In the genomic region with DNA sequence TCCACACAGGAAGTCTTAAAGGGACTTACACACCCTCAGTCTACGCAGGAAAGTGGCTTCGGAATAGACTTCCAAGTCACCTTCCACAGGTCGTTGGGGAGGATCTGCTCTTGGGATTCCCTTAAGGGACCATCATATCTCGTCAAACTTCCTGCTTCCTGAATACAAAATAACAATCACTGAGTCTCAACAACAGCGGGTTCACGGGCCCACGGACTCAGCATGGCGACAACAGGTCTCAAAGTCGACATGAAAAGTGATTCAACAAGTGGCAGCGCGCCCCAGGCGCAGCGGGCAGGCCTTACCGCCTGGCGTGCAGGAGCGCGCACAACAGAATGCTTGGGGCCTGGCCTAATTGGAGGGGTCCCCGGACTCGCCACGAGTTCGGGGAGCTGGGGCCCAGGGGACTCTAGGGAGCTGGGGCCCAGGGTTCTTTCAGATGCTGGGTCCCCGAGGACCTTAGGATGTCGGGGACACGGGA, we compare ENCODE assay signal across 8 mouse cellular contexts. TPM values are rescaled to one million over a fixed set of nuclear protein-coding genes. Genes with fewer than 3 reads are reported as not detected.
DNase-seq lines count a peak whose midpoint lies in the region; TF ChIP-seq lines count a peak whose summit lies in the region.

No protein-coding gene starts in this region.

- TF ChIP-seq POLR2A in spleen, adult 2 months (IDR thresholded peaks at IDR 0.05; ENCODE audit: low read depth, low read length): no peak

- peak overlapping the region; percentile 60 for H3K4me3 ChIP-seq in macrophage (ENCODE audit: inconsistent target)
- H3K4me3 ChIP-seq in spleen, adult 2 months (ENCODE audit: extremely low read depth, insufficient read depth, insufficient read length): peak overlapping the region; percentile 98

- intact Hi-C loops in heart, postnatal 25 days (cut with DNase I): no loop called here

- peak; percentile 61 to 67 for DNase-seq in cerebellum, postnatal 14 days
- no peak for DNase-seq in cerebellum, adult 18-20 months
- DNase-seq in adrenal gland, adult 8-10 months: peak; percentile 54
- DNase-seq in fibroblast of lung, adult 2 months (ENCODE audit: low read depth): peak; percentile 16
- DNase-seq in heart, postnatal 25 days (ENCODE audit: low spot score): peak; percentile 16
- DNase-seq in layer of hippocampus, adult 9-11 months: peak; percentile 48
- peak; percentile 6 to 27 for DNase-seq in spleen, adult 2 months (ENCODE audit: low read depth in 1 of 2, low spot score in 2 of 2)

- TF ChIP-seq CTCF in spleen, adult 2 months (IDR thresholded peaks at IDR 0.05; ENCODE audit: extremely low read depth, insufficient read depth, insufficient read length, insufficient replicate concordance): no peak

- H3K36me3 ChIP-seq in macrophage (ENCODE audit: inconsistent target): no peaks in the 10 kb centered on the region
- H3K36me3 ChIP-seq in spleen, adult 2 months (ENCODE audit: control insufficient read depth, insufficient read depth, low read length): no peaks in the 10 kb centered on the region

- H3K27ac ChIP-seq in macrophage: peak overlapping the region; percentile 61
- peak overlapping the region; percentile 96 for H3K27ac ChIP-seq in spleen, adult 2 months (ENCODE audit: insufficient read depth, low read length)

- no peaks in the 10 kb centered on the region for H3K27me3 ChIP-seq in spleen, adult 2 months (ENCODE audit: control insufficient read depth, insufficient read depth, low read length)

- peaks cover 38% of the 10 kb centered on the region for H3K79me2 ChIP-seq in macrophage (ENCODE audit: inconsistent target)

- H3K4me1 ChIP-seq in spleen, adult 2 months (ENCODE audit: control insufficient read depth, insufficient read depth, insufficient read length): peaks cover 7% of the 10 kb centered on the region

- under 1% methylated on average over 24 of the region's 24 CpGs for WGBS in macrophage (ENCODE audit: missing documents)
- WGBS in spleen, adult 2 months: under 1% methylated on average over 24 of the region's 24 CpGs

RNA-seq across cellular contexts. Expression of a gene that starts 0.6 kb away (rescaled TPM):
- 10 to 100 TPM; 28.1 to 40.8 (median 34.8) TPM for total RNA-seq in adrenal gland, adult 8-10 months (2022)
- total RNA-seq in heart, postnatal 25 days (2021): 10 to 100 TPM; 24.6 to 25.2 TPM
- 10 to 100 TPM in 18 of 26 experiments, 1 to 10 TPM in 8; 2.3 to 36.5 (median 18.1) TPM for total RNA-seq in macrophage (2018; cell fraction: chromatin; rRNA removed)
- 10 to 100 TPM in 23 of 26 experiments, 1 to 10 TPM in 3; 7.4 to 23.4 (median 20.1) TPM for total RNA-seq in macrophage (2018; cell fraction: cytosol; rRNA removed)
- 10 to 100 TPM in 20 of 26 experiments, 1 to 10 TPM in 6; 5.0 to 28.3 (median 15.2) TPM for total RNA-seq in macrophage (2018; cell fraction: nucleus; rRNA removed)
- 9.3 to 21.4 TPM (median 18.9 TPM) in 3 replicates for polyA plus RNA-seq in macrophage (2018)
- polyA plus RNA-seq in spleen, adult 2 months (2012; rRNA removed): 29.2 and 60.8 TPM in 2 replicates

RNA-seq across cellular contexts. Expression of a gene that starts 0.9 kb away (rescaled TPM):
- total RNA-seq in adrenal gland, adult 8-10 months (2022): 1 to 10 TPM in 1 of 4 experiments, under 1 TPM in 3; 0.14 to 1.0 (median 0.62) TPM
- 1 to 10 TPM; 1.1 to 1.3 TPM for total RNA-seq in heart, postnatal 25 days (2021)
- 1 to 10 TPM in 13 of 26 experiments, under 1 TPM in 5, not detected in 8; 0.25 to 2.6 (median 1.5) TPM for total RNA-seq in macrophage (2018; cell fraction: chromatin; rRNA removed)
- total RNA-seq in macrophage (2018; cell fraction: cytosol; rRNA removed): under 1 TPM in 17 of 26 experiments, not detected in 9; 0.05 to 0.58 (median 0.14) TPM
- total RNA-seq in macrophage (2018; cell fraction: nucleus; rRNA removed): 1 to 10 TPM in 12 of 26 experiments, under 1 TPM in 11, not detected in 3; 0.30 to 3.2 (median 1.2) TPM
- polyA plus RNA-seq in macrophage (2018): 0.10 to 0.23 TPM in 2 of 3 replicates, not detected in the other
- 0.41 and 0.43 TPM in 2 replicates for polyA plus RNA-seq in spleen, adult 2 months (2012; rRNA removed)

RNA-seq across cellular contexts. Expression of a gene that starts 23.5 kb away (rescaled TPM):
- total RNA-seq in adrenal gland, adult 8-10 months (2022): 10 to 100 TPM; 34.0 to 42.1 (median 38.5) TPM
- total RNA-seq in heart, postnatal 25 days (2021): 10 to 100 TPM; 15.3 to 16.2 TPM
- total RNA-seq in macrophage (2018; cell fraction: chromatin; rRNA removed): 100 to 1,000 TPM in 1 of 26 experiments, 10 to 100 TPM in 25; 24.7 to 108 (median 50.4) TPM
- 10 to 100 TPM; 17.7 to 33.7 (median 28.1) TPM for total RNA-seq in macrophage (2018; cell fraction: cytosol; rRNA removed)
- total RNA-seq in macrophage (2018; cell fraction: nucleus; rRNA removed): 100 to 1,000 TPM in 1 of 26 experiments, 10 to 100 TPM in 25; 18.5 to 101 (median 36.5) TPM
- polyA plus RNA-seq in macrophage (2018): 28.4 to 65.1 TPM (median 34.0 TPM) in 3 replicates
- polyA plus RNA-seq in spleen, adult 2 months (2012; rRNA removed): 27.1 and 44.8 TPM in 2 replicates

RNA-seq across cellular contexts. Expression of a gene that starts 29.1 kb away (rescaled TPM):
- total RNA-seq in adrenal gland, adult 8-10 months (2022): 1 to 10 TPM; 3.5 to 9.6 (median 6.7) TPM
- total RNA-seq in heart, postnatal 25 days (2021): 1 to 10 TPM; 2.4 TPM
- total RNA-seq in macrophage (2018; cell fraction: chromatin; rRNA removed): 10 to 100 TPM in 21 of 26 experiments, 1 to 10 TPM in 5; 4.8 to 40.4 (median 19.6) TPM
- 10 to 100 TPM in 18 of 26 experiments, 1 to 10 TPM in 8; 7.4 to 14.6 (median 10.7) TPM for total RNA-seq in macrophage (2018; cell fraction: cytosol; rRNA removed)
- 10 to 100 TPM in 21 of 26 experiments, 1 to 10 TPM in 5; 4.9 to 37.4 (median 13.4) TPM for total RNA-seq in macrophage (2018; cell fraction: nucleus; rRNA removed)
- 6.1 to 26.7 TPM (median 22.0 TPM) in 3 replicates for polyA plus RNA-seq in macrophage (2018)
- polyA plus RNA-seq in spleen, adult 2 months (2012; rRNA removed): 9.2 and 11.5 TPM in 2 replicates

RNA-seq across cellular contexts. Expression of a gene that starts 29.4 kb away (rescaled TPM):
- 10 to 100 TPM; 28.6 to 37.7 (median 33.2) TPM for total RNA-seq in adrenal gland, adult 8-10 months (2022)
- total RNA-seq in heart, postnatal 25 days (2021): 10 to 100 TPM; 19.8 to 20.2 TPM
- total RNA-seq in macrophage (2018; cell fraction: chromatin; rRNA removed): 10 to 100 TPM in 6 of 26 experiments, 1 to 10 TPM in 17, under 1 TPM in 3; 0.38 to 15.4 (median 4.5) TPM
- total RNA-seq in macrophage (2018; cell fraction: cytosol; rRNA removed): 10 to 100 TPM in 23 of 26 experiments, 1 to 10 TPM in 3; 6.1 to 26.1 (median 18.1) TPM
- 10 to 100 TPM in 13 of 26 experiments, 1 to 10 TPM in 13; 2.2 to 23.7 (median 10.7) TPM for total RNA-seq in macrophage (2018; cell fraction: nucleus; rRNA removed)
- 11.7 to 18.8 TPM (median 18.6 TPM) in 3 replicates for polyA plus RNA-seq in macrophage (2018)
- 24.8 and 31.3 TPM in 2 replicates for polyA plus RNA-seq in spleen, adult 2 months (2012; rRNA removed)

Comparison
In these comparisons a context has a peak if more than half of its experiments do, and no peak if none do; other contexts are left out.
1. DNase-seq: peak in cerebellum, postnatal 14 days (2 of 2), adrenal gland, adult 8-10 months (single experiment), fibroblast of lung, adult 2 months (single experiment), heart, postnatal 25 days (single experiment), layer of hippocampus, adult 9-11 months (single experiment) and spleen, adult 2 months (2 of 2); none in cerebellum, adult 18-20 months (0 of 2).